Comparison of ENCODE assay signal across 8 mouse cellular contexts in the genomic region with DNA sequence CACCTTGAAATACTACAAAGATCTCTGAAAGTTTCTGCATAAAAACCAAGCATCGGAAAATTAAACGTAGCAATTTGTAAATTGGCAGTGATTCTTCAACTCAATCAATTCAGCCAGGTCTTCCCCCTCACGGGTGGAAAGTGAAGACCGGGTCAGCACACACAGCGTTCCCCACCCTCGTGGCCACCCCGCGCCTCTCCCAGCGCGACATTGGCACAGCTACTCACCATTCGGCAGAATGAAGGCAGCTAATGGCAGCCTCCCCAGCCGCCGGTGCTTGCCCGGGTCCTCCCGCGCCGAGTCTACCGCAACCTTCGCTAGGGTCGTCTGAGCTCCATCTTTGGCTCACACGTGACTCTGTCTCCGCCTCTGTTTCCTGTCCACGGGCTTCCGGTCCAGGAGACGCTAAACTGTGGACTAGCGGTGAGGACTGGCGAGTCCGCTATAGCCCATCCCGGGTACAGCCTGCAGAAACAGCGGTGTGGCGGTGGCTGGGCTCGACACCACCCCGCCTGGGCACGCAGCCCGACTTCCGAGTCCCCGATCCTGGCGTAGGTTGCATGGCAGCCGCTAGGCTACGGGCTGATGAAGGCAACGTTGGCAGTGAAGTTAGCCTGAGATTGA. TPM values are rescaled to one million over a fixed set of nuclear protein-coding genes. Genes with fewer than 3 reads are reported as not detected.
DNase-seq lines count a peak whose midpoint lies in the region; ATAC-seq lines count a peak whose summit lies in the region.

Tmem126a (minus strand) TSS at position 385 of the 624 bp plus-strand sequence.

- H3K36me3 ChIP-seq in hindbrain, embryonic 14.5 days (replicated peaks; ENCODE audit: control insufficient read depth, insufficient read depth): peaks cover 25% of the 10 kb centered on the region

- H3K4me2 ChIP-seq in hindbrain, embryonic 14.5 days (replicated peaks): peak within 1 kb of the TSS; percentile 68

- H3K27me3 ChIP-seq in hindbrain, embryonic 14.5 days (ENCODE audit: control insufficient read depth, insufficient read depth, low read length): no peaks in the 10 kb centered on the region

- peak within 1 kb of the TSS; percentile 85 for H3K27ac ChIP-seq in hindbrain, embryonic 14.5 days

- peaks cover 16% of the 10 kb centered on the region for H3K4me1 ChIP-seq in hindbrain, embryonic 14.5 days (replicated peaks; ENCODE audit: control insufficient read depth, insufficient read depth, low read length)

- peak; percentile 97 for ATAC-seq in hindbrain, embryonic 14.5 days (ENCODE audit: low FRiP score)

- peak within 1 kb of the TSS; percentile 67 for H3K9ac ChIP-seq in hindbrain, embryonic 14.5 days

- H3K4me3 ChIP-seq in hindbrain, embryonic 14.5 days (replicated peaks; ENCODE audit: low read length): peak within 1 kb of the TSS; percentile 55

- under 1% methylated on average over 41 of the region's 41 CpGs for WGBS in hindbrain, embryonic 14.5 days

- DNase-seq in WW6 (ENCODE audit: low read depth, low spot score): peak; percentile 43
- peak; percentile 82 to 85 for DNase-seq in cerebellum, postnatal 36 days
- peak; percentile 81 to 88 for DNase-seq in frontal cortex, postnatal 36 days (ENCODE audit: low spot score in 2 of 2)
- DNase-seq in hindbrain, embryonic 14.5 days (ENCODE audit: low spot score): peak; percentile 86
- DNase-seq in layer of hippocampus, postnatal 25 days (ENCODE audit: extremely low spot score in 1 of 2, low spot score in 1 of 2): peak; percentile 62 to 70
- peak; percentile 81 for DNase-seq in lung, postnatal 14 days
- peak; percentile 89 for DNase-seq in retina, embryonic 14.5 days (ENCODE audit: low spot score)
- DNase-seq in thymus, postnatal 36 days: peak; percentile 59 to 67

- H3K9me3 ChIP-seq in hindbrain, embryonic 14.5 days (ENCODE audit: control insufficient read depth, low read length): no peaks in the 10 kb centered on the region

RNA-seq across cellular contexts. Expression of gene Tmem126a, which starts in this region (rescaled TPM):
- polyA plus RNA-seq in hindbrain, embryonic 14.5 days (2014; fragmentation: Nextera tagmentation; extraction: Ambion mirVana): 125 and 132 TPM in 2 replicates
- 10 to 100 TPM; 39.7 to 43.9 TPM for total RNA-seq in layer of hippocampus, postnatal 25 days (2021)

Comparison
In these comparisons a context has a peak if more than half of its experiments do, and no peak if none do; other contexts are left out.
1. Peak in every context shown above with its lines: DNase-seq, ATAC-seq, H3K4me3 ChIP-seq and H3K27ac ChIP-seq.